Mouse (Mus musculus) left cerebral cortex, postnatal 14 days (tissue): ENCODE measurements around the gene Ccdc63. TPM values are rescaled to one million over a fixed set of nuclear protein-coding genes. Genes with fewer than 3 reads are reported as not detected.

ENCODE experiments used
- DNase-seq, 2 experiments: peaks; one replicate each; pipeline ENCODE4 v3.0.0; 2021 to 2022; ENCODE audit warnings: low spot score in 2 of 2, mixed read lengths in 1 of 2
- intact Hi-C: fragments of 180-260 bp; cut with DNase I; formaldehyde crosslinking; loops from one replicate; pipeline ENCODE4 v1.15.1; 2025
- total RNA-seq, 2 experiments: library from RNA; stranded (reverse); gene quantifications; 2 replicates each; pipeline ENCODE4 v1.2.3; 2021

Gene Ccdc63
- total RNA-seq, 2 experiments from 2014 or later = 0.24 TPM; not detected in 1

- intact Hi-C loops = loop anchor here (5.0 kb wide), 1 partner anchor 171 kb away; no protein-coding TSS in a partner anchor
- peak; percentile 76 to 78 for DNase-seq
These were observed 77.3 kb downstream of the Ccdc63 start for GRCm38 (mm10) chr5:122063204-122063933.

- intact Hi-C loops = loop anchor here (5.0 kb wide), 1 partner anchor 170 kb away; no protein-coding TSS in a partner anchor
- DNase-seq = no peak
These were observed 78.1 kb downstream of the Ccdc63 start for GRCm38 (mm10) chr5:122062479-122062878.

GRCm38 (mm10) chr5:122060767-122061333 lies 79.8 kb downstream of the Ccdc63 start:
- no peak for DNase-seq
- intact Hi-C loops = loop anchor here (5.0 kb wide), 1 partner anchor 169 kb away; no protein-coding TSS in a partner anchor

GRCm38 (mm10) chr5:122059060-122060017 lies 81.3 kb downstream of the Ccdc63 start:
- intact Hi-C loops = loop anchor here (1.0 to 5.0 kb wide), 3 partner anchors 112 to 187 kb away; no protein-coding TSS in a partner anchor
- DNase-seq = peak; percentile 59 to 66

Other genes with a start within 250 kb of the Ccdc63 start
- 100 to 1,000 TPM; 204 to 256 TPM for gene Cux2, start 90.7 kb downstream of the Ccdc63 start, total RNA-seq
- gene Myl2, start 39.9 kb downstream of the Ccdc63 start, total RNA-seq = 1 to 10 TPM; 1.3 to 2.0 TPM
- 100 to 1,000 TPM; 161 to 170 TPM for gene Ppp1cc, start 17.5 kb upstream of the Ccdc63 start, total RNA-seq
- gene Hvcn1, start 66.0 kb upstream of the Ccdc63 start, total RNA-seq = 1 to 10 TPM; 2.0 to 2.4 TPM
- gene Tctn1, start 123.6 kb upstream of the Ccdc63 start, total RNA-seq = 10 to 100 TPM; 10.4 to 12.1 TPM
- 10 to 100 TPM; 30.4 to 31.9 TPM for gene Pptc7, start 143.5 kb upstream of the Ccdc63 start, total RNA-seq
- 1 to 10 TPM; 3.0 to 3.7 TPM for gene Rad9b, start 213.4 kb upstream of the Ccdc63 start, total RNA-seq
- 100 to 1,000 TPM; 200 to 203 TPM for gene Vps29, start 213.5 kb upstream of the Ccdc63 start, total RNA-seq
- gene Gpn3, start 231.1 kb upstream of the Ccdc63 start, total RNA-seq = 10 to 100 TPM; 23.4 to 25.7 TPM
- gene Fam216a, start 231.5 kb upstream of the Ccdc63 start, total RNA-seq = 10 to 100 TPM; 74.2 to 77.6 TPM